ENCODE assay signal across 9 mouse cellular contexts in genomic region chr5:72244134-72244533, GRCm38 (mm10).
DNase-seq lines count a peak whose midpoint lies in the region; ATAC-seq and TF ChIP-seq lines count a peak whose summit lies in the region.
"Had no signal": no experiment of that assay in that cellular context is flagged by ENCODE, and none has a peak within 500 bp of the region (broad histone marks: within the 10 kb centered on the region; RNA-seq: fewer than 3 reads in every experiment).

No protein-coding gene starts in this region.

- 56% methylated on average over 3 of the region's 3 CpGs for WGBS in hindbrain, postnatal 0 days
- 82% methylated on average over 3 of the region's 3 CpGs for WGBS in hindbrain, embryonic 12.5 days

- no peaks in the 10 kb centered on the region for H3K36me3 ChIP-seq in hindbrain, postnatal 0 days (ENCODE audit: insufficient read depth, low read length)
- H3K36me3 ChIP-seq in hindbrain, embryonic 12.5 days = no peaks in the 10 kb centered on the region
- H3K36me3 ChIP-seq: liver, embryonic 13.5 days had no signal

- H3K4me3 ChIP-seq in hindbrain, postnatal 0 days (ENCODE audit: low read length) = no peak overlapping the region
- no peak overlapping the region for H3K4me3 ChIP-seq in hindbrain, embryonic 12.5 days
- H3K4me3 ChIP-seq: liver, embryonic 13.5 days had no signal

- ATAC-seq in hindbrain, postnatal 0 days = no peak
- no peak for ATAC-seq in hindbrain, embryonic 12.5 days (ENCODE audit: low FRiP score)
- ATAC-seq in Patski = no peak

- CTCF ChIA-PET in Patski (lab: Charles Lee) = interaction anchor here (1.6 kb wide), 1 partner anchor 15 kb away, joined by 7 read pairs; no protein-coding TSS in a partner anchor

- in situ Hi-C loops in Patski (cut with MboI; ENCODE audit: low pct_unique_long_range_greater_than_20kb) = no loop called here

- peak; percentile 71 for DNase-seq in hindbrain, postnatal 0 days (ENCODE audit: low spot score)
- DNase-seq in Patski (ENCODE audit: low read depth, low spot score) = no peak
- peak; percentile 80 to 88 for DNase-seq in cerebellum, postnatal 25 days
- peak; percentile 59 for DNase-seq in kidney, postnatal 14 days
- peak; percentile 79 for DNase-seq in lung, postnatal 36 days
- DNase-seq in embryo, embryonic 9.5 days (ENCODE audit: extremely low spot score) = no peak
- DNase-seq in spleen, postnatal 10 days (ENCODE audit: low spot score in 2 of 2) = no peak
- DNase-seq: liver, embryonic 13.5 days had no signal

- no peak overlapping the region for H3K4me2 ChIP-seq in hindbrain, postnatal 0 days (ENCODE audit: low read depth, low read length)
- H3K4me2 ChIP-seq in hindbrain, embryonic 12.5 days (replicated peaks) = no peak overlapping the region
- H3K4me2 ChIP-seq: liver, embryonic 13.5 days had no signal

- POLR2A ChIA-PET in Patski (lab: Charles Lee) = no interaction called here

- no peak overlapping the region for H3K9ac ChIP-seq in hindbrain, postnatal 0 days (replicated peaks; ENCODE audit: low read length)
- H3K9ac ChIP-seq in hindbrain, embryonic 12.5 days = no peak overlapping the region
- H3K9ac ChIP-seq: liver, embryonic 13.5 days had no signal

- H3K27ac ChIP-seq in hindbrain, postnatal 0 days = no peak overlapping the region
- H3K27ac ChIP-seq in hindbrain, embryonic 12.5 days = no peak overlapping the region
- H3K27ac ChIP-seq: liver, embryonic 13.5 days had no signal

- peak; percentile 15 for TF ChIP-seq CTCF in hindbrain, postnatal 0 days (IDR thresholded peaks at IDR 0.05; ENCODE audit: low read depth)
- TF ChIP-seq CTCF in Patski (IDR thresholded peaks at IDR 0.05) = peak; percentile 19

- no peaks in the 10 kb centered on the region for H3K4me1 ChIP-seq in hindbrain, postnatal 0 days (ENCODE audit: insufficient read depth, low read length)
- no peaks in the 10 kb centered on the region for H3K4me1 ChIP-seq in hindbrain, embryonic 12.5 days
- H3K4me1 ChIP-seq: liver, embryonic 13.5 days had no signal

- no peaks in the 10 kb centered on the region for H3K27me3 ChIP-seq in hindbrain, postnatal 0 days (ENCODE audit: insufficient read depth, low read length)
- H3K27me3 ChIP-seq in hindbrain, embryonic 12.5 days = no peaks in the 10 kb centered on the region
- no peaks in the 10 kb centered on the region for H3K27me3 ChIP-seq in Patski
- H3K27me3 ChIP-seq: liver, embryonic 13.5 days had no signal

- H3K9me3 ChIP-seq in hindbrain, postnatal 0 days (ENCODE audit: low read length) = no peaks in the 10 kb centered on the region
- no peaks in the 10 kb centered on the region for H3K9me3 ChIP-seq in hindbrain, embryonic 12.5 days (replicated peaks)
- H3K9me3 ChIP-seq: liver, embryonic 13.5 days had no signal

Comparison
In these comparisons a context has a peak if more than half of its experiments do, and no peak if none do; other contexts are left out.
1. DNase-seq: peak in hindbrain, postnatal 0 days (single experiment), cerebellum, postnatal 25 days (2 of 2), kidney, postnatal 14 days (single experiment) and lung, postnatal 36 days (single experiment); none in Patski (single experiment), embryo, embryonic 9.5 days (single experiment) and spleen, postnatal 10 days (0 of 2).